Mouse (Mus musculus) liver, embryonic 11.5 days (tissue): ENCODE results near the gene Pcsk2. TPM values are rescaled to one million over a fixed set of nuclear protein-coding genes. Genes with fewer than 3 reads are reported as not detected.

Source experiments
- ATAC-seq: fragments of 200-750 bp; cut with Nextera tagmentation; replicated peaks from 2 replicates; pipeline ENCODE4 v1.8.0; 2017; ENCODE audit warnings: moderate number of reproducible peaks, mild to moderate bottlenecking, moderate TSS enrichment, moderate library complexity; ENCODE audit not compliant: low FRiP score
- DNase-seq: peaks from one replicate; pipeline ENCODE4 v3.0.0-alpha.2; 2017; ENCODE audit warnings: low spot score
- H3K27ac ChIP-seq: fragments of 300-500 bp; sonication (generic); 2 replicates; pipeline ENCODE4 v1.5.1; 2014; ENCODE audit warnings: mild to moderate bottlenecking, low read depth, low read length, control low read depth
- H3K27me3 ChIP-seq: fragments of 300-500 bp; sonication (generic); replicated peaks from 2 replicates; pipeline ENCODE4 v1.6.1; 2014; ENCODE audit warnings: low read length, mixed read lengths; ENCODE audit not compliant: control insufficient read depth, insufficient read depth
- H3K36me3 ChIP-seq: fragments of 300-500 bp; sonication (generic); 2 replicates; pipeline ENCODE4 v1.6.1; 2014; ENCODE audit warnings: mild to moderate bottlenecking, low read length, moderate library complexity, mixed read lengths; ENCODE audit not compliant: control insufficient read depth, insufficient read depth
- H3K4me1 ChIP-seq: fragments of 300-500 bp; sonication (generic); replicated peaks from 2 replicates; pipeline ENCODE4 v1.6.1; 2014; ENCODE audit warnings: low read length, mixed read lengths; ENCODE audit not compliant: control insufficient read depth, insufficient read depth
- H3K4me2 ChIP-seq: fragments of 300-500 bp; sonication (generic); 2 replicates; pipeline ENCODE4 v1.6.1; 2014; ENCODE audit warnings: mild to moderate bottlenecking, control low read depth, moderate library complexity
- H3K4me3 ChIP-seq: fragments of 300-500 bp; sonication (generic); 2 replicates; pipeline ENCODE4 v1.5.1; 2014; ENCODE audit warnings: low read depth, low read length, control low read depth
- H3K9ac ChIP-seq: fragments of 300-500 bp; sonication (generic); 2 replicates; pipeline ENCODE4 v1.6.1; 2014; ENCODE audit warnings: low read depth, low read length, control low read depth
- H3K9me3 ChIP-seq: fragments of 300-500 bp; sonication (generic); 2 replicates; pipeline ENCODE4 v1.6.1; 2016; ENCODE audit warnings: low read length, inconsistent platforms, mixed read lengths; ENCODE audit not compliant: control insufficient read depth
- WGBS: fragments of 180-500 bp; shearing (Covaris S2); extraction: QIAGEN DNeasy Blood & Tissue Kit; methylation state at CpG from one replicate; pipeline ENCODE4 v1.1.7; 2014; 5-methylcytosine and 5-hydroxymethylcytosine counted together
- polyA plus RNA-seq: library from polyadenylated mRNA; unstranded; fragments of >200 nt; fragmentation: Nextera tagmentation; extraction: Ambion mirVana; gene quantifications from 2 replicates; pipeline ENCODE4 v1.2.1, GENCODE M21; 2014

Pcsk2 gene
- polyA plus RNA-seq, 1 experiment from 2014 or later: 0.56 TPM

- 85% methylated on average over 11 of the region's 11 CpGs for WGBS
- no peak overlapping the region for H3K4me2 ChIP-seq
These were observed 267.5 kb downstream of the Pcsk2 start for GRCm38 (mm10) chr2:143813461-143813860.

GRCm38 (mm10) chr2:143831645-143832044, 285.7 kb downstream of the Pcsk2 start:
- Histone ChIP-seq H3K4me1 (no peaks in the 10 kb centered on the region), H3K9ac (no peak overlapping the region), H3K36me3 (no peaks in the 10 kb centered on the region), H3K4me3 (no peak overlapping the region), H3K27ac (no peak overlapping the region), H3K27me3 (no peaks in the 10 kb centered on the region), H3K4me2 (no peak overlapping the region), H3K9me3 (no peaks in the 10 kb centered on the region)
- WGBS: 72% methylated on average over 17 of the region's 17 CpGs
- DNase-seq: no peak
- no peak for ATAC-seq

More at GRCm38 (mm10) chr2:143813461-143813860, 267.5 kb downstream of the Pcsk2 start:
- Histone ChIP-seq H3K27me3 (no peaks in the 10 kb centered on the region), H3K9ac (no peak overlapping the region), H3K27ac (no peak overlapping the region), H3K36me3 (no peaks in the 10 kb centered on the region), H3K4me1 (no peaks in the 10 kb centered on the region), H3K4me3 (no peak overlapping the region), H3K9me3 (no peaks in the 10 kb centered on the region)
- ATAC-seq: no peak
- no peak for DNase-seq

GRCm38 (mm10) chr2:143832721-143833120, 286.8 kb downstream of the Pcsk2 start:
- Histone ChIP-seq H3K4me1 (no peaks in the 10 kb centered on the region), H3K36me3 (no peaks in the 10 kb centered on the region), H3K9me3 (no peaks in the 10 kb centered on the region), H3K27ac (no peak overlapping the region), H3K4me3 (no peak overlapping the region), H3K27me3 (no peaks in the 10 kb centered on the region), H3K4me2 (no peak overlapping the region), H3K9ac (no peak overlapping the region)
- WGBS: 85% methylated on average over 5 of the region's 5 CpGs
- DNase-seq (no peak), ATAC-seq (no peak)

GRCm38 (mm10) chr2:143834082-143834481, 288.1 kb downstream of the Pcsk2 start:
- H3K27me3 ChIP-seq: no peaks in the 10 kb centered on the region
- no peak for DNase-seq
- 51% methylated on average over 6 of the region's 6 CpGs for WGBS
- H3K9ac ChIP-seq: no peak overlapping the region
- H3K36me3 ChIP-seq: no peaks in the 10 kb centered on the region
- H3K4me1 ChIP-seq: 0 out of 2 replicates have a peak, but pooled peaks cover 2% of the 10 kb centered on the region
- no peaks in the 10 kb centered on the region for H3K9me3 ChIP-seq
- ATAC-seq: no peak
- H3K27ac ChIP-seq: no peak overlapping the region
- no peak overlapping the region for H3K4me3 ChIP-seq
- no peak overlapping the region for H3K4me2 ChIP-seq

GRCm38 (mm10) chr2:143835820-143836219, 289.9 kb downstream of the Pcsk2 start:
- Histone ChIP-seq H3K27ac (no peak overlapping the region), H3K9ac (no peak overlapping the region), H3K4me1 (0 out of 2 replicates have a peak, but pooled peaks cover 2% of the 10 kb centered on the region), H3K36me3 (no peaks in the 10 kb centered on the region), H3K27me3 (no peaks in the 10 kb centered on the region), H3K4me2 (no peak overlapping the region), H3K4me3 (no peak overlapping the region), H3K9me3 (no peaks in the 10 kb centered on the region)
- DNase-seq (no peak), ATAC-seq (no peak)
- WGBS: 76% methylated on average over 7 of the region's 7 CpGs

- H3K4me3 ChIP-seq: no peak overlapping the region
- H3K27me3 ChIP-seq: no peaks in the 10 kb centered on the region
- no peak overlapping the region for H3K9ac ChIP-seq
- H3K9me3 ChIP-seq: no peaks in the 10 kb centered on the region
- 0 out of 2 replicates have a peak, but pooled peaks cover 2% of the 10 kb centered on the region for H3K4me1 ChIP-seq
- no peaks in the 10 kb centered on the region for H3K36me3 ChIP-seq
- H3K4me2 ChIP-seq: peak overlapping the region; percentile 51
- no peak overlapping the region for H3K27ac ChIP-seq
- DNase-seq (peak; percentile 68), ATAC-seq (0 out of 2 replicates have a peak, but pooled peaks have one; percentile 35)
- WGBS: 6% methylated on average over 8 of the region's 8 CpGs
These were observed 291.3 kb downstream of the Pcsk2 start for GRCm38 (mm10) chr2:143837291-143837701.

- DNase-seq (no peak), ATAC-seq (peak; percentile 82)
- no peaks in the 10 kb centered on the region for H3K27me3 ChIP-seq
- no peak overlapping the region for H3K27ac ChIP-seq
- H3K36me3 ChIP-seq: no peaks in the 10 kb centered on the region
- WGBS: 40% methylated on average over 5 of the region's 5 CpGs
- no peak overlapping the region for H3K4me3 ChIP-seq
- H3K4me1 ChIP-seq: 0 out of 2 replicates have a peak, but pooled peaks cover 2% of the 10 kb centered on the region
- no peak overlapping the region for H3K4me2 ChIP-seq
- H3K9me3 ChIP-seq: no peaks in the 10 kb centered on the region
- no peak overlapping the region for H3K9ac ChIP-seq
These were observed 292.7 kb downstream of the Pcsk2 start for GRCm38 (mm10) chr2:143838698-143839097.

GRCm38 (mm10) chr2:143839458-143839857, 293.5 kb downstream of the Pcsk2 start:
- Histone ChIP-seq H3K27me3 (no peaks in the 10 kb centered on the region), H3K4me2 (no peak overlapping the region), H3K4me3 (no peak overlapping the region), H3K36me3 (no peaks in the 10 kb centered on the region), H3K27ac (no peak overlapping the region), H3K4me1 (0 out of 2 replicates have a peak, but pooled peaks cover 2% of the 10 kb centered on the region), H3K9ac (no peak overlapping the region), H3K9me3 (no peaks in the 10 kb centered on the region)
- DNase-seq (no peak), ATAC-seq (no peak)
- WGBS: 80% methylated on average over 2 of the region's 2 CpGs

GRCm38 (mm10) chr2:143840895-143841294, 294.9 kb downstream of the Pcsk2 start:
- no peak overlapping the region for H3K4me2 ChIP-seq
- H3K27ac ChIP-seq: no peak overlapping the region
- no peaks in the 10 kb centered on the region for H3K27me3 ChIP-seq
- DNase-seq (no peak), ATAC-seq (no peak)
- 0 out of 2 replicates have a peak, but pooled peaks cover 2% of the 10 kb centered on the region for H3K4me1 ChIP-seq
- no peak overlapping the region for H3K4me3 ChIP-seq
- no peaks in the 10 kb centered on the region for H3K9me3 ChIP-seq
- H3K36me3 ChIP-seq: no peaks in the 10 kb centered on the region
- no peak overlapping the region for H3K9ac ChIP-seq
- WGBS: 80% methylated on average over 6 of the region's 6 CpGs
